ENCODE assay signal across 30 mouse cellular contexts in the genomic region with DNA sequence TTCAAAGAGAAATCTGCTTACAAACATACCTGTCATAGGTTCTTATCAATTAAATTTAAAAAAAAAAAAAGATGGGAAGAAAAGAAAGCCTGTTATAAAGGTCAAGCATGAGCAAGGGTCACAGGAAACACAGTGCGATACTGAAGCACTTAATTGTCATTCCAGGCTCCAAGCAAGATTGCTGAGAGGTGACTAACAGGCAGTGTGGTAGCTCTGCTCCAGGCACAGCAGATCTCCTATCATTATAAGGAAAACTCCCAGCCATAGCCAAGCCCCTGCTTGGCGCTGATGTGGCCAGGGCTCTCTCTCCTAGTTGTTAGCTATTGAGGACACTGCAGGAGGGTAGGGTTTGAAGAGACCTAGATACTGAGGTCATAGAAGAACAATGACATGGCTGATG. TPM values are rescaled to one million over a fixed set of nuclear protein-coding genes. Genes with fewer than 3 reads are reported as not detected.
DNase-seq lines count a peak whose midpoint lies in the region; ATAC-seq and TF ChIP-seq lines count a peak whose summit lies in the region.
"Had no signal": no experiment of that assay in that cellular context is flagged by ENCODE, and none has a peak within 500 bp of the region (broad histone marks: within the 10 kb centered on the region; RNA-seq: fewer than 3 reads in every experiment).

No protein-coding gene starts in this region.

- TF ChIP-seq EP300 in heart, postnatal 0 days (IDR thresholded peaks at IDR 0.05; ENCODE audit: low read depth) = no peak

- 23% methylated on average over 2 of the region's 2 CpGs for WGBS in heart, postnatal 0 days
- 52% methylated on average over 2 of the region's 2 CpGs for WGBS in liver, embryonic 16.5 days (ENCODE audit: insufficient replicate concordance)

- H3K36me3 ChIP-seq in heart, postnatal 0 days (replicated peaks; ENCODE audit: control insufficient read depth, insufficient read depth, low read length) = no peaks in the 10 kb centered on the region
- H3K36me3 ChIP-seq in liver, embryonic 16.5 days (ENCODE audit: control insufficient read depth, insufficient read depth) = no peaks in the 10 kb centered on the region
- H3K36me3 ChIP-seq: embryonic facial prominence, embryonic 13.5 days; limb, embryonic 12.5 days had no signal

- no peaks in the 10 kb centered on the region for H3K9me3 ChIP-seq in heart, postnatal 0 days (replicated peaks; ENCODE audit: control insufficient read depth, low read length)
- no peaks in the 10 kb centered on the region for H3K9me3 ChIP-seq in liver, embryonic 16.5 days (replicated peaks; ENCODE audit: control insufficient read depth, low read length)
- H3K9me3 ChIP-seq: embryonic facial prominence, embryonic 13.5 days; forebrain, embryonic 13.5 days; limb, embryonic 12.5 days had no signal

- H3K4me2 ChIP-seq in heart, postnatal 0 days (ENCODE audit: low read depth, low read length) = no peak overlapping the region
- H3K4me2 ChIP-seq in liver, embryonic 16.5 days (ENCODE audit: low read depth, low read length) = peak overlapping the region; percentile 10; the same call in 1 of the 2 replicates
- H3K4me2 ChIP-seq: embryonic facial prominence, embryonic 13.5 days; forebrain, embryonic 13.5 days; hindbrain, embryonic 14.5 days; limb, embryonic 12.5 days; lung, embryonic 14.5 days had no signal

- no peaks in the 10 kb centered on the region for H3K27me3 ChIP-seq in heart, postnatal 0 days (ENCODE audit: control insufficient read depth, insufficient read depth, low read length)
- no peaks in the 10 kb centered on the region for H3K27me3 ChIP-seq in liver, embryonic 16.5 days (ENCODE audit: control insufficient read depth, insufficient read depth, low read depth, low read length)
- H3K27me3 ChIP-seq: embryonic facial prominence, embryonic 13.5 days; forebrain, embryonic 13.5 days; limb, embryonic 12.5 days; megakaryocyte, embryonic 14.5 days had no signal

- H3K4me1 ChIP-seq in heart, postnatal 0 days (ENCODE audit: control insufficient read depth, insufficient read depth) = peaks cover 18% of the 10 kb centered on the region
- no peaks in the 10 kb centered on the region for H3K4me1 ChIP-seq in liver, embryonic 16.5 days (ENCODE audit: control insufficient read depth, low read depth, low read length)
- H3K4me1 ChIP-seq: embryonic facial prominence, embryonic 13.5 days; forebrain, embryonic 13.5 days; limb, embryonic 12.5 days; megakaryocyte, embryonic 14.5 days had no signal

- no peak overlapping the region for H3K9ac ChIP-seq in heart, postnatal 0 days (replicated peaks; ENCODE audit: low read depth, low read length)
- H3K9ac ChIP-seq in liver, embryonic 16.5 days (ENCODE audit: low read depth, low read length) = no peak overlapping the region
- H3K9ac ChIP-seq: embryonic facial prominence, embryonic 13.5 days; forebrain, embryonic 13.5 days; hindbrain, embryonic 14.5 days; limb, embryonic 12.5 days; lung, embryonic 14.5 days had no signal

- DNase-seq in heart, postnatal 0 days (ENCODE audit: low spot score) = no peak
- no peak for DNase-seq in heart, adult 11 months
- DNase-seq in 3T3-L1 (ENCODE audit: low read depth, low spot score) = peak; percentile 53
- peak; percentile 19 for DNase-seq in Muller cell, postnatal 12 days (ENCODE audit: inconsistent ontology term)
- DNase-seq in kidney, adult 18-20 months = no peak
- no peak for DNase-seq in thymus, postnatal 25 days
- DNase-seq: adrenal gland, postnatal 14 days; cerebellum, adult 8-10 months; cerebellum, postnatal 36 days; embryo, embryonic 11 days; gastrocnemius, postnatal 36 days; kidney, postnatal 25 days; lung, embryonic 14.5 days; lung, postnatal 36 days; midbrain, embryonic 14.5 days; right cerebral cortex, postnatal 14 days; thymus, postnatal 14 days had no signal

- H3K27ac ChIP-seq in heart, postnatal 0 days (ENCODE audit: low read depth) = peak overlapping the region; percentile 23; the same call in 1 of the 2 replicates
- H3K27ac ChIP-seq in liver, embryonic 16.5 days (ENCODE audit: low read length) = peak overlapping the region; percentile 59
- H3K27ac ChIP-seq: embryonic facial prominence, embryonic 13.5 days; forebrain, embryonic 13.5 days; hindbrain, embryonic 14.5 days; layer of hippocampus, adult 2 months; limb, embryonic 12.5 days had no signal

- no peak overlapping the region for H3K4me3 ChIP-seq in heart, postnatal 0 days (ENCODE audit: low read depth, low read length)
- peak overlapping the region; percentile 33 for H3K4me3 ChIP-seq in liver, embryonic 16.5 days (ENCODE audit: low read depth, low read length)
- H3K4me3 ChIP-seq: embryonic facial prominence, embryonic 13.5 days; erythroblast, embryonic 14.5 days; forebrain, embryonic 13.5 days; layer of hippocampus, adult 2 months; limb, embryonic 12.5 days; megakaryocyte, embryonic 14.5 days had no signal

- no peak for TF ChIP-seq CTCF in heart, postnatal 0 days (IDR thresholded peaks at IDR 0.05; ENCODE audit: low read depth)

- no peak for ATAC-seq in heart, postnatal 0 days (ENCODE audit: insufficient read depth, low read depth)
- no peak for ATAC-seq in liver, embryonic 16.5 days (ENCODE audit: low read depth)
- ATAC-seq: forebrain, embryonic 13.5 days; inflammation-experienced regulatory T-cells, adult 6 months had no signal

RNA-seq across cellular contexts. Expression of a gene that starts 38.2 kb away (rescaled TPM):
- total RNA-seq in heart, postnatal 0 days (2014; rRNA removed; ENCODE audit: low replicate concordance) = 0.92 TPM in 1 of 2 replicates, not detected in the other
- polyA plus RNA-seq in heart, postnatal 0 days (2015; fragmentation: Nextera tagmentation; extraction: Ambion mirVana) = 0.73 and 1.2 TPM in 2 replicates
- polyA plus RNA-seq in liver, embryonic 16.5 days (2015; fragmentation: Nextera tagmentation; extraction: Ambion mirVana) = 96.1 and 98.8 TPM in 2 replicates
- total RNA-seq: gastrocnemius, adult 18-20 months; gastrocnemius, postnatal 36 days; heart, postnatal 10 days; layer of hippocampus, adult 2 months; layer of hippocampus, postnatal 25 days; left cerebral cortex, postnatal 10 days had no signal
- polyA plus RNA-seq: embryonic facial prominence, embryonic 13.5 days; erythroblast, embryonic 14.5 days; forebrain, embryonic 13.5 days; inflammation-experienced regulatory T-cells, adult 6 months; lung, embryonic 14.5 days had no signal

Comparison
In these comparisons a context has a peak if more than half of its experiments do, and no peak if none do; other contexts are left out.
1. DNase-seq: peak in 3T3-L1 (single experiment) and Muller cell, postnatal 12 days (single experiment); none in heart, postnatal 0 days (single experiment), heart, adult 11 months (single experiment), kidney, adult 18-20 months (single experiment) and thymus, postnatal 25 days (single experiment).
2. RNA of a gene that starts 38.2 kb away (polyA plus RNA-seq): 96.1 to 98.8 TPM in liver, embryonic 16.5 days; 0.73 to 1.2 TPM in heart, postnatal 0 days; every median in the first group is over 10 times any median in the second.